Mouse (Mus musculus) spleen, adult 2 months (tissue): ENCODE results near the gene Slc38a6.

Experiments
- CTCF ChIP-seq: fragments of 200-500 bp; IDR thresholded peaks from 2 replicates; pipeline ENCODE4 v1.5.1; 2011; ENCODE audit warnings: mild to moderate bottlenecking, inconsistent platforms; ENCODE audit not compliant: insufficient read depth, insufficient read length, insufficient replicate concordance; ENCODE audit errors: extremely low read depth
- POLR2A ChIP-seq: fragments of 200-500 bp; IDR thresholded peaks from 2 replicates; pipeline ENCODE4 v1.6.1; 2011; ENCODE audit warnings: low read depth, low read length, inconsistent platforms

DNA sequence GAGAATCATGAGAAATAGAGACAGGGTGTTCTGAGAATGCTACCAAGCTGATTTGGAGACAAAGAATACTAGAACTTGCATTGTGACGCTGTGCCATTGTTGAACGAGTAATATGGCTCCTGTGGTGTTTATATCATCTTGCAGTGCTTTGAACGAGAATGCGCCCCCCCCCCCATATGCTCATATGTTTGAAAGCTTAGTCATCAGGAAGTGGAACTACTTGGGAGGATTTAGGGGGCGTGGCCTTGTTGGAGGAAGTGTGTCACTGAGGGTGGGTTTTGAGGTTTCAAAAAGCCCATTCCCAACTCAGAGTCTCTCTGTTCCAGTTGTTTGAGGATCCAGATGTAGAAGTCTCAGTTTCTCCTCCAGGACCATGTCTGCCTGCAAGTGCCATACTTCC is 108.0 kb downstream of the Slc38a6 start:
- TF ChIP-seq CTCF (no peak), POLR2A (no peak)
